Mouse (Mus musculus) erythroblast, embryonic 14.5 days (primary cell): Measurements from ENCODE around the gene Cmtm4. TPM values are rescaled to one million over a fixed set of nuclear protein-coding genes. Genes with fewer than 3 reads are reported as not detected.

Source experiments
- H3K27me3 ChIP-seq: 2 replicates; pipeline ENCODE4 v1.6.1; 2012; ENCODE audit warnings: inconsistent platforms; ENCODE audit not compliant: control insufficient read depth
- H3K36me3 ChIP-seq: 2 replicates; pipeline ENCODE4 v1.6.1; 2012; ENCODE audit warnings: mild to moderate bottlenecking, inconsistent platforms; ENCODE audit not compliant: control insufficient read depth
- H3K4me1 ChIP-seq: 2 replicates; pipeline ENCODE4 v1.6.1; 2012; ENCODE audit warnings: inconsistent platforms; ENCODE audit not compliant: control insufficient read depth
- H3K4me3 ChIP-seq: replicated peaks from 2 replicates; pipeline ENCODE3; 2012; ENCODE audit warnings: moderate library complexity, mild to moderate bottlenecking, inconsistent platforms
- H3K9me3 ChIP-seq: 2 replicates; pipeline ENCODE4 v1.6.1; 2012; ENCODE audit warnings: low read length, inconsistent platforms, mixed read lengths; ENCODE audit not compliant: control insufficient read depth
- GATA1 ChIP-seq: IDR thresholded peaks from 2 replicates; pipeline ENCODE4 v1.6.1; 2012; ENCODE audit warnings: low read length, inconsistent platforms, mixed read lengths
- TAL1 ChIP-seq: IDR thresholded peaks from 3 replicates; pipeline ENCODE4 v1.6.1; 2012; ENCODE audit warnings: low read length, inconsistent platforms, mixed read lengths
- polyA plus RNA-seq: library from polyadenylated mRNA; stranded (reverse); fragments of >175 nt; gene quantifications from 2 replicates; pipeline ENCODE4 v1.2.3, GENCODE M21; 2012

Cmtm4 gene
- polyA plus RNA-seq, 1 experiment: 0.02 TPM

DNA sequence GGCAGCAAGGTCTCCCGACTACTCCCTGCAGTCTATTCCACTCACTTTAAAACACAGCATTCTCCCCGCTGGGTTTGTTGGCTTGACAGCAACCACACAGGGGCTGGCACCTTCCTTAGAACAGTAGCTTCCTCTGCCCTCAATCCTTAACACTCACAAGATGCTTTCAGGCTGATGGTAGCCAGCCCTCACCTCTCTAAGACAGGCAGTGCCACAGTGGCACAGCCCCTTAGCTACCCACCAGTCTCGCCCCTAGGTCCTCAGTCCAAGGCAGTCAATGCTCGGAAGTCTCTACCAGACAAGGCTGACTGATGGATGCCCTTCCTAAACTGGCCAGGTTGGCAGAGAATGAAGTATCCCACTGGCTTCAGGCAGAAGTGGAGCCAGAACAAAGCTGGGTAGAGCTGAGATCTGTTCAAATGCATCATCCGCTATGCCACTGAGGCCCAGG lies 14.6 kb downstream of the Cmtm4 start:
- Histone ChIP-seq H3K4me1 (no peaks in the 10 kb centered on the region), H3K4me3 (no peak overlapping the region), H3K9me3 (no peaks in the 10 kb centered on the region), H3K27me3 (no peaks in the 10 kb centered on the region), H3K36me3 (no peaks in the 10 kb centered on the region)
- no peak for TF ChIP-seq TAL1
- TF ChIP-seq GATA1: no peak

DNA sequence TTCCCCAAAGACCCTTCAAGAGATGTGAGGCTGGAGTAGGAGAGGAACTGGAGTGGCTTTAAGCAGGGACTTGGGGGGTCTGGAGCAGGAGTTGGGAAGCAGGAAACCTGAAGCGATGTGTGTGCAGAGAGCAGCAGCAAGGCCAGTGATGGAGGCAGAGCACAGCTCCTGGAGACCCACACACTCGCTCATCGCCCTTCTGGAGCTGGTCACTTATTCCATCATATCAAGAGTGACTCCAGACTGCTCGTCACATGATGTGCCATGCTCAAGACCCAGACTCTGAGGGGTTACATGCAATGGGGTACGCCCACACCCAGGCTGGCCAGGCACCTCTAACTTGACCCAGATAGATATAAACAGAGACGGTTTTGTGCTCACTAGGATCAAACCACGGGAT lies 15.3 kb downstream of the Cmtm4 start:
- Histone ChIP-seq H3K27me3 (no peaks in the 10 kb centered on the region), H3K36me3 (no peaks in the 10 kb centered on the region), H3K9me3 (no peaks in the 10 kb centered on the region), H3K4me1 (no peaks in the 10 kb centered on the region), H3K4me3 (no peak overlapping the region)
- TF ChIP-seq TAL1 (no peak), GATA1 (no peak)

DNA sequence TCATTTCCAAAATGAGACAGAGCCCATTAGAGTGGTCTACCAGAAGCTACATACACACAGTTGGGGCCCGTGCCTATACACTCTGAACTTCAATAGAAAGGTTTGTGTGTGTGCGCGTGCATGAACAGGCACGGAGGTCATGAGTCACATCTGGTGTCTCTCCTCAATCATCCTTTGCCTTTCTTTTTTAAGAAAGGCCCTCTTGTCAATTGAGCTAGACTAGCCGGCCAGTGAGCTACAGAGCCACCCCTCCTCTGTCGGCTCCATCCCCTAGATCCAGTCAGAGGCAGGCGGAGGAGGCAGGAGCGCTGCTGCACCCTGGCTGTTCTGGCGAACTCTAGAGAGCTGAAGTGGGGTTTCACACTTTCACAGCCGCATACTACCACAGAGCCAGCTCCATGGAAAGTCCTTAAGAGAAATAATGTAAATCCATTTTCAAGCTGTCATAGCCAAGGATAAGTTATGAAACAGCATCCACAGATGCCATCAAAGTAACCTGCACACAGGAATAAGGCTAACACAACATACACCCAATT lies 16.2 kb downstream of the Cmtm4 start:
- no peak for TF ChIP-seq GATA1
- TF ChIP-seq TAL1: no peak
- no peaks in the 10 kb centered on the region for H3K9me3 ChIP-seq
- no peaks in the 10 kb centered on the region for H3K4me1 ChIP-seq
- no peaks in the 10 kb centered on the region for H3K36me3 ChIP-seq
- H3K27me3 ChIP-seq: no peaks in the 10 kb centered on the region
- H3K4me3 ChIP-seq: no peak overlapping the region

DNA sequence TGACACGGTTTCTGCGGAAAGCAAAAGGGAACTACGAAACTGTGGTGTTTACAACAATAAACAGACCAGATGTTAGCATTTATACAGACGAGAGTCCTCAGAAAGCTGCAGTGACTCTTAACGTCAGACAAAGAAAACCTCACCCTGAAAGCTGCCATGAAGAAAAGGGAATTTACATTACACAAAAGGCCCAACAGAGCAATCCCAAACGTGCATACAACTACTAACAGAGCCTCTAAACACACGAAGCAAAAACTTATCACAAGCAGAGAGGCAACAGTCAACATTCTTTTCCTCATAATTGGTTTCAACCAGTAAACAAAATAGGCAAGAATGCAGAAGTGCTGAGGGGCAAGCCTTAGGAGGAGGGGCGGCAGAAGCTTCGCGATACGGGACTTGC lies 18.9 kb downstream of the Cmtm4 start:
- TF ChIP-seq TAL1: no peak
- no peak for TF ChIP-seq GATA1
- no peaks in the 10 kb centered on the region for H3K36me3 ChIP-seq
- H3K9me3 ChIP-seq: no peaks in the 10 kb centered on the region
- H3K4me1 ChIP-seq: no peaks in the 10 kb centered on the region
- no peaks in the 10 kb centered on the region for H3K27me3 ChIP-seq
- H3K4me3 ChIP-seq: no peak overlapping the region

DNA sequence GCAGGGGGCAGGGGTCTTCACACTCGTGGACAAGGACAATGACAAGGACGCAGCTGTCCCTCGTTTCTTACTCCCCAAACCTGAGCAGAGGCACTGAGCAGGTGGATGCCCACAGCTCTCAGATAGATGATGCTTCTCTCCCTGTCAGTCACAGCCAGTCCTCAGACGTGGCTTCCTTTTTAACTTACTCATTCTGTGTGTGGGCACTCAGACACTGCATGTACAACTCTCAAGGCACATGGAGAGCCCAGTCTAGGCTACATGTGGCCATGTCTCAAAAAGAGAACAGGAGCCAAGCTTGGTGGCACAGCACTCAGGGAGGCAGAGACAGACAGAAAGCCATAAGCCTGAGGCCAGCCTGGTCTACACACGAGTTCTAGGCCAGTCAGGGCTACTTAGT lies 19.6 kb downstream of the Cmtm4 start:
- Histone ChIP-seq H3K36me3 (no peaks in the 10 kb centered on the region), H3K27me3 (no peaks in the 10 kb centered on the region), H3K4me3 (no peak overlapping the region), H3K4me1 (no peaks in the 10 kb centered on the region), H3K9me3 (no peaks in the 10 kb centered on the region)
- TF ChIP-seq GATA1 (no peak), TAL1 (no peak)

DNA sequence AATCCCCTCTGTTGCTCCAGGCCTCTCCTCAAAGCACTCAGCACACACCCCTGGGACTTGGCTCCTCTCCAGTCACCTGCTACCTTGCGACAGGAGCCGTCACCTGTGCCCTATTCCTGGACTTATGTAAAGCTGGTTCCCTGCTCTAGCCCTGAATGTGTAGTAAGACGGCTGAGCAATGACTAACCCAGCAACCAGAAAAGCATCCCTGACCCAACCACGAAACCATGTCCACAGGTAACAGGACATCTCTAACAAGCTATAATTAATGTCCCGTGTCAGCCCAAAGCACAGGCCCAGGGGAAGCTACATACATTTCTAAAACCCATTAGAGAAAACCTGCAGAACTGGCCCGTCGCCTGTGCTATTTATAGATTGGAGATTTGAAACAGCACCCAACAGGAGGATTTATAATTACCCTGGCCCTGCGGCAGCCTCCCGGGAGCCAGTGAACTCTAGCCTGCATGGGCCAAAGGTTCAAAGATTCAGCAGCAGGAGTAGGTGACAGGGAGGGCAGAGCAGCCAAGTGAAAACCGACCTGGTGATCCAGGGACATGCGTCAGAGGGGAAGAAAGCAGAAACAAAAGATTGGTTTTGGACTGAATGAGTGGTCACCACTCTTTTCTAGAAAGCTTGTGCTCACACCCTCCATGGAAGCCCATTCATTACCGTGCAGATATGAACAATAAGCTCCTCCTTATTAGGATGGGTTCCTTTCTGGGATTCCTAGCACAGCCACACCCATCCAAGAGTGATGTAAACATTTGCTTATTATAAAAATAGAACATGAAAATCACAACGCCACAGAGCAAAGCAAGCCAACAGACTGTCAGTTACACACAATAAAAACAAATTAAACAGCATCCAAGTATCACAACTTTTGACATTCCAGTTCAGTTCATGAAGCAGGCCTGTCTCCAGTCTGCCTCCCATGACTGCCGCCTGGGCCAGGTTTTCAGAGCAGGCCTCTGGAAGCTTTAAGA lies 20.5 kb downstream of the Cmtm4 start:
- TF ChIP-seq GATA1: no peak
- TF ChIP-seq TAL1: no peak
- no peaks in the 10 kb centered on the region for H3K4me1 ChIP-seq
- no peak overlapping the region for H3K4me3 ChIP-seq
- no peaks in the 10 kb centered on the region for H3K36me3 ChIP-seq
- H3K9me3 ChIP-seq: no peaks in the 10 kb centered on the region
- no peaks in the 10 kb centered on the region for H3K27me3 ChIP-seq

DNA sequence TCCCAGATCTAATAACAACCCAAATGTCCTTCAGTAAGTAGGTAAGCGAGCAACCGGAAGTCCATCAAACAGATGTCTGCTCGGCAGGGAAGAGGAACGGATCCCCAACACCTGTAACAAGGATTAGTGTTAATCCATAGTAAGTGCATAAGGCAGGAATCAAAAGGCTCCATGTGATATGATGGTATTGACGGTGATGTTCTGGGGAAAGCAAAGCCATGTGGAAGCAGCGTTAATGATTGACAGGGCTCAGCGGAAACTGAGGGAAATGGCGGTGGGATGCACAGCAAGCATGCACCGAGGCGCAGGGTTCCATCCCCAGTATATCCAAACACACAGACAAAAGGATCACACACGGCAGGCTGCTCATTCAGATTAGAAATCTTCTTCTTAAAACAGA lies 21.3 kb downstream of the Cmtm4 start:
- TF ChIP-seq TAL1 (no peak), GATA1 (no peak)
- no peaks in the 10 kb centered on the region for H3K36me3 ChIP-seq
- H3K4me1 ChIP-seq: no peaks in the 10 kb centered on the region
- no peaks in the 10 kb centered on the region for H3K9me3 ChIP-seq
- no peak overlapping the region for H3K4me3 ChIP-seq
- no peaks in the 10 kb centered on the region for H3K27me3 ChIP-seq

DNA sequence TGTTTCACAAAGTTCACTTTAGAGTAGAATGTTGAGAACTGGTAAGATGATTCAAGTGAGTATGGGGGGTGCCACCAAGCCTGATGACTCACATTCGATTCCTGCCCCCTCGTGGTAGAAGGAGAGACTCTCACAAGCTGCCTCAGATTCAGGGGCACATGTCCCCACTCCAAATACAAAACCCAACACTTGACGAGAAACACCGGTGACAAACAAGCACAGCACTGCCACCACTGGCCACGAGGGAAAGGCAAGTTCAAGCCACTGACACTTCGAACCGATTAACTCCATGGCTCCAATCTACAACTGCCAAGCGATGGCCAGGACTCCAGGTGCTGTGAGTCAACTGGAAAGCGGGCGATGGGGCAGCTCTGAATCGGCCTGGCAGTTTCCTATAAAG lies 21.8 kb downstream of the Cmtm4 start:
- Histone ChIP-seq H3K36me3 (no peaks in the 10 kb centered on the region), H3K4me3 (no peak overlapping the region), H3K9me3 (no peaks in the 10 kb centered on the region), H3K27me3 (no peaks in the 10 kb centered on the region), H3K4me1 (no peaks in the 10 kb centered on the region)
- TF ChIP-seq TAL1 (no peak), GATA1 (no peak)

DNA sequence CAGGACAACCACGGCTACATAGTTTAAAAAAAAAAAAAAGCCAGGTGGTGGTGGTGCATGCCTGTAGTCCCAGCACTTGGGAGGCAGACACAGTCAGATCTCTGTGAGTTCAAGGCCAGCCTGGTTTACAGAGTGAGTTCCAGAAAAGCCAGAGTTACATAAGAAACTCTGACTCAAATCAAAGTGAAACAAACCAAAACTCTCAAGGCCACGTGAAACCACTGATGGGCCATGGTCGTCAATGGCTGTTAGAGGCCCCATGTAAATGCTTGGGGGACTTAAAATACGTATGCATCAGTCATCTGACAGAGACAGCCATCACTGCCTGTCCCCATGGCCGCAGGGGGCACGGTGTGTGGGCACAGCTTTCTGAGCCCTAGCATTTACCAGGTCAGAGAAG lies 24.5 kb downstream of the Cmtm4 start:
- TF ChIP-seq TAL1: no peak
- no peak for TF ChIP-seq GATA1
- Histone ChIP-seq H3K4me1 (no peaks in the 10 kb centered on the region), H3K36me3 (no peaks in the 10 kb centered on the region), H3K9me3 (no peaks in the 10 kb centered on the region), H3K27me3 (no peaks in the 10 kb centered on the region), H3K4me3 (no peak overlapping the region)

DNA sequence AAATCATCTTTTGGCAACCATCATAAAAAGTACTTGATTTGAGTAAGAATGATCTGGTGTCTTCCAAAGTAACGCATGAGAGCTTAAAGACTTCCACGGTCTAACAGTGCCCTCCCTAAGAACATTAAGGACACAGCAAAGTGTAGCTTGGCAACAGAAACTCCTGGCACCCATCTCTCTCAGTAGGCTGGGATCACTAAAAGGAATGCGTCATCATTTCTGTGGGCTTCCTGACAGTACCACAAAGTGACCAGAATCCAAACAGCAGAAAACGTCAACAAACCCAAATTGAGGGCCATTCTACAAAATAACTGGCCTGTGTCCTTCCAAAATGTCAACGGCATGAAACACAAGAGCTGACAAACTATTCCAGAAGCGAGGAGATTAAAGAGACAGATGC lies 25.5 kb downstream of the Cmtm4 start:
- no peak overlapping the region for H3K4me3 ChIP-seq
- H3K27me3 ChIP-seq: no peaks in the 10 kb centered on the region
- H3K4me1 ChIP-seq: no peaks in the 10 kb centered on the region
- no peak for TF ChIP-seq TAL1
- TF ChIP-seq GATA1: no peak
- H3K9me3 ChIP-seq: no peaks in the 10 kb centered on the region
- no peaks in the 10 kb centered on the region for H3K36me3 ChIP-seq
